Mouse (Mus musculus) frontal cortex, postnatal 25 days (tissue): ENCODE measurements at regions not wholly inside any gene's neighbourhood (a gene's known extent, or its start where the extent isn't known, plus 50 kb on each side); places are given as distances from the start of the nearest gene placed in this dataset.

Source experiments
- DNase-seq, 2 experiments: peaks; one replicate each; pipeline ENCODE4 v3.0.0; 2022; ENCODE audit warnings: low spot score in 2 of 2

DNA sequence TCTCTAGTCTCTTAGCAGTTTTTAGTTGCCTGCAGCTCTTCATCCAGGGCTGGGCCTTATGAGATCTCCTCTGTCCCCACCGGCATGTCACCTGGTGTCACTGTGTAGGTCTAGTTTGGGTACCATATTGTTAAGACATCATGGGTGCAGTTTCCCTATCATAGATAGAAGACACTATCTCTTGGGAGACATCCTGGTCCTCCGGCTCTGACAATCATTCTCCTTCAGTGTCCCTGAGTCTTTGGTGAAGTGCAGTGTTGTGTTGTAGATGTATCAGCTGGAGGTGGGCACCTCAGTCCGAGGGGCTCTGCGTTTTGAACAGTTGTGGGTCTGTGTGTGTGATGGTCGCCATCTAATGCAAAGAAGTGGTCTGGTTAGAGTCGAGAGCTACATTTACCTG lies 58.0 kb upstream of the Synm start:
- no peak for DNase-seq

DNA sequence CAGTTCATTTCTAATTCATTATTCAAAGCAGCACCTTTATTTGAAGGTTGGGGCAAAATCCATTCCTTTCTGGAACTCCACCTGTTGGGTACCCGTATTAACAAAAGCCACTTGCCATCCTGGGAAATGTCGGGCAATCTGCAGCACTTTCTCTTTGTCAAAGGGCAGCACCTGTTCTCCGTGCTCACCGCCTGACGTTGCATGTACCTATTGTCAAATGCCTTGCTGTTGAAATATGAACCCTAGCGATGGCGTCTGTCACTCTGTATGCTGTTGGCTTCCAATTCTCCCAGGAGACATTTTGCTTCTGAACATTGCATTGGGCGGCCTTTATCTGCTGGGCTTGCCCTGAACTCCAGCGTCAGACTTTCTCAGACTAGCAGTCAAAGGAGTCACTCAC lies 55.3 kb upstream of the Synm start:
- DNase-seq, result no peak
